Mouse (Mus musculus): ENCODE data around the gene Olfr1297. TPM values are rescaled to one million over a fixed set of nuclear protein-coding genes. Genes with fewer than 3 reads are reported as not detected.

The Olfr1297 gene
- not detected in 2 replicates for polyA plus RNA-seq (2012; ENCODE audit: insufficient read depth, low replicate concordance)

GRCm38 (mm10) chr2:111626397-111626796, at the start of gene Olfr1297:
TSS of gene Olfr1297 (minus strand) at chr2:111626497.
- H3K36me3 ChIP-seq (replicated peaks; ENCODE audit: low read length): no peaks in the 10 kb centered on the region
- no peak for TF ChIP-seq FLI1 (IDR thresholded peaks at IDR 0.05; ENCODE audit: low read length)
- TF ChIP-seq GATA1 (IDR thresholded peaks at IDR 0.05; ENCODE audit: borderline replicate concordance, low read length): no peak

GRCm38 (mm10) chr2:111661119-111661518, 34.8 kb upstream of the Olfr1297 start, which contains the start of gene Olfr1299:
TSS of gene Olfr1299 (plus strand) at chr2:111661419.
- H3K4me1 ChIP-seq: no peaks in the 10 kb centered on the region
- H3K9me3 ChIP-seq: peaks cover 14% of the 10 kb centered on the region; the same call in 1 of the 2 replicates
- no peaks in the 10 kb centered on the region for H3K36me3 ChIP-seq (replicated peaks; ENCODE audit: low read length)
- H3K4me3 ChIP-seq (replicated peaks): no peak within 1 kb of the TSS
- no peaks in the 10 kb centered on the region for H3K27me3 ChIP-seq (replicated peaks)
- TF ChIP-seq FLI1 (IDR thresholded peaks at IDR 0.05; ENCODE audit: low read length): no peak
- TF ChIP-seq GATA1 (IDR thresholded peaks at IDR 0.05; ENCODE audit: borderline replicate concordance, low read length): no peak

More at GRCm38 (mm10) chr2:111626397-111626796, at the start of gene Olfr1297:
- no peak within 1 kb of the TSS for H3K4me3 ChIP-seq (replicated peaks)
- H3K9me3 ChIP-seq: no peaks in the 10 kb centered on the region
- no peaks in the 10 kb centered on the region for H3K4me1 ChIP-seq
- no peaks in the 10 kb centered on the region for H3K27me3 ChIP-seq (replicated peaks)

GRCm38 (mm10) chr2:111649101-111649500, 22.8 kb upstream of the Olfr1297 start, which contains the start of gene Olfr1298:
TSS of gene Olfr1298 (minus strand) at chr2:111649201.
- no peak for TF ChIP-seq FLI1 (IDR thresholded peaks at IDR 0.05; ENCODE audit: low read length)
- TF ChIP-seq GATA1 (IDR thresholded peaks at IDR 0.05; ENCODE audit: borderline replicate concordance, low read length): no peak
- H3K4me3 ChIP-seq (replicated peaks): no peak within 1 kb of the TSS
- no peaks in the 10 kb centered on the region for H3K9me3 ChIP-seq
- no peaks in the 10 kb centered on the region for H3K36me3 ChIP-seq (replicated peaks; ENCODE audit: low read length)
- no peaks in the 10 kb centered on the region for H3K27me3 ChIP-seq (replicated peaks)
- no peaks in the 10 kb centered on the region for H3K4me1 ChIP-seq

- Histone ChIP-seq H3K4me3 (replicated peaks) (no peak within 1 kb of the TSS), H3K4me1 (no peaks in the 10 kb centered on the region), H3K27me3 (replicated peaks) (no peaks in the 10 kb centered on the region), H3K36me3 (replicated peaks; ENCODE audit: low read length) (no peaks in the 10 kb centered on the region), H3K9me3 (peaks cover 2% of the 10 kb centered on the region; the same call in 1 of the 2 replicates)
- TF ChIP-seq GATA1 (IDR thresholded peaks at IDR 0.05; ENCODE audit: borderline replicate concordance, low read length) (no peak), FLI1 (IDR thresholded peaks at IDR 0.05; ENCODE audit: low read length) (no peak)
These were observed 56.7 kb downstream of the Olfr1297 start, which contains the start of gene Olfr1295 for GRCm38 (mm10) chr2:111569581-111569980. TSS of gene Olfr1295 (minus strand) at chr2:111569681.

Other genes starting within 250 kb of the Olfr1297 start
- not detected in 2 replicates for gene Olfr1286, start 203.4 kb downstream of the Olfr1297 start, polyA plus RNA-seq (2012; ENCODE audit: insufficient read depth, low replicate concordance)
- gene Olfr1287, start 177.4 kb downstream of the Olfr1297 start, polyA plus RNA-seq (2012; ENCODE audit: insufficient read depth, low replicate concordance): not detected in 2 replicates
- gene Olfr1288, start 152.4 kb downstream of the Olfr1297 start, polyA plus RNA-seq (2012; ENCODE audit: insufficient read depth, low replicate concordance): not detected in 2 replicates
- gene Olfr1289, start 145.7 kb downstream of the Olfr1297 start, polyA plus RNA-seq (2012; ENCODE audit: insufficient read depth, low replicate concordance): not detected in 2 replicates
- not detected in 2 replicates for gene Olfr1290, start 132.7 kb downstream of the Olfr1297 start, polyA plus RNA-seq (2012; ENCODE audit: insufficient read depth, low replicate concordance)
- gene Olfr1291-ps1, start 129.3 kb downstream of the Olfr1297 start, polyA plus RNA-seq (2012; ENCODE audit: insufficient read depth, low replicate concordance): not detected in 2 replicates
- gene Olfr1293-ps, start 101.3 kb downstream of the Olfr1297 start, polyA plus RNA-seq (2012; ENCODE audit: insufficient read depth, low replicate concordance): not detected in 2 replicates
- not detected in 2 replicates for gene Olfr1294, start 86.2 kb downstream of the Olfr1297 start, polyA plus RNA-seq (2012; ENCODE audit: insufficient read depth, low replicate concordance)
- not detected in 2 replicates for gene Olfr1295, start 56.8 kb downstream of the Olfr1297 start, polyA plus RNA-seq (2012; ENCODE audit: insufficient read depth, low replicate concordance)
- not detected in 2 replicates for gene Olfr1298, start 22.7 kb upstream of the Olfr1297 start, polyA plus RNA-seq (2012; ENCODE audit: insufficient read depth, low replicate concordance)
- gene Olfr1299, start 34.9 kb upstream of the Olfr1297 start, polyA plus RNA-seq (2012; ENCODE audit: insufficient read depth, low replicate concordance): not detected in 2 replicates
- not detected in 2 replicates for gene Olfr1301, start 124.5 kb upstream of the Olfr1297 start, polyA plus RNA-seq (2012; ENCODE audit: insufficient read depth, low replicate concordance)
- gene Olfr1302, start 150.9 kb upstream of the Olfr1297 start, polyA plus RNA-seq (2012; ENCODE audit: insufficient read depth, low replicate concordance): not detected in 2 replicates
- gene Olfr1303, start 193.8 kb upstream of the Olfr1297 start, polyA plus RNA-seq (2012; ENCODE audit: insufficient read depth, low replicate concordance): not detected in 2 replicates

Data from megakaryocyte, embryonic 14.5 days (primary cell).